Mouse (Mus musculus) myocyte (in vitro differentiated cells): Measurements from ENCODE around the gene Morn3. TPM values are rescaled to one million over a fixed set of nuclear protein-coding genes. Genes with fewer than 3 reads are reported as not detected.

Experiments used
- H3K27me3 ChIP-seq: one replicate; pipeline ENCODE4 v1.6.1; 2011; ENCODE audit not compliant: control insufficient read depth, insufficient read depth, insufficient read length
- H3K36me3 ChIP-seq: one replicate; pipeline ENCODE4 v1.6.1; 2011; ENCODE audit not compliant: control insufficient read depth, insufficient read depth
- H3K4me2 ChIP-seq: one replicate; pipeline ENCODE4 v1.6.1; 2011; ENCODE audit warnings: low read depth, control low read depth
- H3K4me3 ChIP-seq: one replicate; pipeline ENCODE4 v1.5.1; 2011; ENCODE audit warnings: mild to moderate bottlenecking, control low read depth, moderate library complexity
- H3K79me2 ChIP-seq: one replicate; pipeline ENCODE4 v1.6.1; 2011; ENCODE audit not compliant: control insufficient read depth, insufficient read depth
- H3ac ChIP-seq: one replicate; pipeline ENCODE4 v1.6.1; 2011; ENCODE audit not compliant: control insufficient read depth, insufficient read length
- CEBPB ChIP-seq: IDR thresholded peaks from 2 replicates; pipeline ENCODE4 v1.6.1; 2011; ENCODE audit warnings: mild to moderate bottlenecking, moderate library complexity; ENCODE audit not compliant: poor library complexity, insufficient read depth, severe bottlenecking
- E2F4 ChIP-seq: IDR thresholded peaks from one replicate; pipeline ENCODE4 v1.6.1; 2011; ENCODE audit warnings: mild to moderate bottlenecking, control low read depth, moderate library complexity; ENCODE audit not compliant: insufficient read depth
- MAX ChIP-seq: IDR thresholded peaks from one replicate; pipeline ENCODE4 v1.6.1; 2011; ENCODE audit warnings: low read depth, mild to moderate bottlenecking, control low read depth
- MYOD1 ChIP-seq, 3 experiments: IDR thresholded peaks; one replicate each; pipeline ENCODE4 v1.6.1; 2011; ENCODE audit warnings: control low read depth in 2 of 3, low read depth in 2 of 3, mild to moderate bottlenecking in 2 of 3, moderate library complexity in 1 of 3; ENCODE audit not compliant: insufficient read length in 2 of 3, control insufficient read depth in 1 of 3
- MYOG ChIP-seq, 3 experiments: IDR thresholded peaks; one replicate each; pipeline ENCODE4 v1.6.1; 2011; ENCODE audit warnings: control low read depth in 2 of 3, low read depth in 2 of 3, mild to moderate bottlenecking in 2 of 3; ENCODE audit not compliant: insufficient read length in 2 of 3, control insufficient read depth in 1 of 3, insufficient read depth in 1 of 3
- POLR2A ChIP-seq: IDR thresholded peaks from one replicate; pipeline ENCODE4 v1.6.1; 2011; ENCODE audit warnings: low read depth, mild to moderate bottlenecking, control low read depth, moderate library complexity; ENCODE audit not compliant: insufficient read length
- POLR2AphosphoS2 ChIP-seq: IDR thresholded peaks from one replicate; pipeline ENCODE4 v1.6.1; 2011; ENCODE audit warnings: low read depth, control low read depth; ENCODE audit not compliant: insufficient read length
- REST ChIP-seq: IDR thresholded peaks from one replicate; pipeline ENCODE4 v1.6.1; 2011; ENCODE audit warnings: mild to moderate bottlenecking, control low read depth, moderate library complexity; ENCODE audit not compliant: insufficient read depth, insufficient read length
- SRF ChIP-seq: IDR thresholded peaks from one replicate; pipeline ENCODE4 v1.6.1; 2011; ENCODE audit warnings: low read depth; ENCODE audit not compliant: control insufficient read depth, insufficient read length
- TCF12 ChIP-seq: IDR thresholded peaks from one replicate; pipeline ENCODE4 v1.6.1; 2011; ENCODE audit warnings: mild to moderate bottlenecking, control low read depth; ENCODE audit not compliant: poor library complexity, insufficient read depth, severe bottlenecking
- TCF3 ChIP-seq: IDR thresholded peaks from one replicate; pipeline ENCODE4 v1.6.1; 2011; ENCODE audit warnings: low read depth, control low read depth; ENCODE audit not compliant: insufficient read length
- USF1 ChIP-seq: IDR thresholded peaks from one replicate; pipeline ENCODE4 v1.6.1; 2011; ENCODE audit warnings: low read depth, mild to moderate bottlenecking, control low read depth, moderate library complexity
- polyA plus RNA-seq: library from polyadenylated mRNA; unstranded; fragments of >200 nt; fragmentation: generic; extraction: Trizol; gene quantifications from one replicate; pipeline ENCODE4 v1.2.1, GENCODE M21; 2012; ENCODE audit warnings: missing spikeins

Morn3 gene
- polyA plus RNA-seq, 1 experiment: not detected

DNA sequence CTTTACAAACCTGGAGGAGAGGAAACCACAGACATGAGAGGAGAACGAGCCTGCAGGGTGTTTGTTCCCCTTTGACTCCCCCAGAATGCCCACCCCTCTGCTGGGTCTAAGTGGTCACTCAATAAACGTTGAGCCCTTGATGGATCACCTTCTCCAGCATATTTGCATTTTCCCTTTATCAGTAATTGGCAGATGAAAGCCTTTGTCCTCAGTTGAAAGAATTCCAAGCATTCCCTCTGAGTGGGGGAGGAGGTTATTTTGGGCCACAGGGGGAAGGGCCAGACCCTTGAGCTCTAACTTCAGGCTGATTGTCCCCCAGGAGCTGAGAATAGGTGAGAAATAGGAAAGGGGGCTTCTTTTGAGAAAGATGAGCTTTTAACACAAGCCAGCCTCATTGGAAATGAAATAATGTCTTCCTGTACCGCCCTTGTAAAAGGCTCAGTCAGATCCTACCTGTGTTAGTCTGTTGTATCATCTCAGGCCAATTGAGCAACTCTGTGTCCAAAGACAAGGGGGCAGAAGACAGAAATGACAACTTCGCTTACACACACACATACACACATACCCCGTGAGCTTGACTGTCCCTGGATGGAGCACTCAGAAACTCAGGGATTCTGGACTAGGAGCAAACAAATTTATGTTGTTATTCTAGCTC, 55.3 kb downstream of the Morn3 start:
- peak overlapping the region; percentile 83 for H3K4me2 ChIP-seq
- H3ac ChIP-seq: no peak overlapping the region
- H3K27me3 ChIP-seq: no peaks in the 10 kb centered on the region
- no peak for TF ChIP-seq POLR2A
- TF ChIP-seq REST: no peak
- no peak for TF ChIP-seq CEBPB
- TF ChIP-seq POLR2AphosphoS2: no peak
- no peak for TF ChIP-seq TCF3
- TF ChIP-seq TCF12: no peak
- TF ChIP-seq USF1: no peak
- TF ChIP-seq SRF: no peak
- TF ChIP-seq MAX: no peak
- TF ChIP-seq MYOG (IDR thresholded peaks at IDR 0.05; ENCODE audit: control insufficient read depth in 1 of 3, insufficient read depth in 1 of 3, insufficient read length in 2 of 3, low read depth in 2 of 3): no peak
- TF ChIP-seq MYOD1 (IDR thresholded peaks at IDR 0.05; ENCODE audit: control insufficient read depth in 1 of 3, insufficient read length in 2 of 3, low read depth in 2 of 3): no peak
- H3K4me3 ChIP-seq: peak overlapping the region; percentile 67
- H3K79me2 ChIP-seq: no peaks in the 10 kb centered on the region
- no peaks in the 10 kb centered on the region for H3K36me3 ChIP-seq

GRCm38 (mm10) chr5:122990411-122991160, 56.2 kb downstream of the Morn3 start:
- Histone ChIP-seq H3K27me3 (no peaks in the 10 kb centered on the region), H3K4me3 (peak overlapping the region; percentile 67), H3K36me3 (no peaks in the 10 kb centered on the region), H3K4me2 (peak overlapping the region; percentile 83), H3ac (no peak overlapping the region), H3K79me2 (no peaks in the 10 kb centered on the region)
- TF ChIP-seq POLR2A (no peak), MYOG (IDR thresholded peaks at IDR 0.05; ENCODE audit: control insufficient read depth in 1 of 3, insufficient read depth in 1 of 3, insufficient read length in 2 of 3, low read depth in 2 of 3) (peak in 1 of 3 experiments; percentile 9)

DNA sequence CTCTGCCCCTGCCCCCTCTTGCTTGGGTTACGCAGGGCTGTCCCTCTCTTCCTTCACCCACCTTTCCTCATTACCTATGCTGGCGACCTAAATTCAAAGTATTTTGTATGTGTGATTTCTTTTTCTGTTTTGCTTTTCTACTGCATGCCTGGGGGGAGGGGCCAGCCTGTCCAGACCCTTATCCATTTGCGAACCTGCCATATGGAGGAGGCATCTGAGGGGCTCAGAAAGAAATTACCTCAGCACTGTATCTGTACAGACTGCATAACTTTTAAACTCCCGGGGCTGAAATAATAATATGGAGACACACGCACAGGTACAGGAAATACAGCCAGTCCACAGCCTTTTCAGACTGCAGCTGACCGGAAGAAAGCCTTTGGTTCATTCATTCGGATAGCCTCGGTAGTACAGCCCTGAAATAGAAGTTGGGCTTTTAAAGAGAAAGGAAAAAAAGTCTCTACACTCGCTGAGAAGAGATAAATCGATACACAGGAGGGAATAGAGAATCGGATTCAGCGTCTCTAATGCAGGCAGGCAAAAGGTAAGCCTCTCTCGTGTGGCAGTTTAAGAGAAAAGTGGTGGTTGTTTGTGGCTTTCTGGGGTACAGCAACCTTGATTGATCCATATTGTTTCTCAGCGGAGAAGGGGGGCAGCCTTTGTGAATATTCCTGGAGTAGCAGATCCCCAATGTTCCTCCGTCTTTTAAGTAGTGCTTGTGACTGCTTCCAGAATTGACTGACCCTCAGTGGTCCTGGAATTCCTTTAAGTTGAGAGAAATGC, 57.1 kb downstream of the Morn3 start, which contains the start of gene Kdm2b:
Gene Kdm2b, minus strand, starts transcription at position 273 of the 780 bp plus-strand sequence.
- H3K4me2 ChIP-seq: peak within 1 kb of the TSS; percentile 83
- no peaks in the 10 kb centered on the region for H3K36me3 ChIP-seq
- H3K4me3 ChIP-seq: peak within 1 kb of the TSS; percentile 67
- TF ChIP-seq TCF3 (no peak), POLR2A (no peak), TCF12 (no peak), E2F4 (no peak), REST (no peak), CEBPB (no peak), SRF (no peak)
- H3ac ChIP-seq: peak within 1 kb of the TSS; percentile 33
- no peaks in the 10 kb centered on the region for H3K79me2 ChIP-seq
- no peaks in the 10 kb centered on the region for H3K27me3 ChIP-seq

- peak overlapping the region; percentile 33 for H3ac ChIP-seq
- H3K4me3 ChIP-seq: peak overlapping the region; percentile 67
- TF ChIP-seq POLR2AphosphoS2 (peak; percentile 65), POLR2A (peak; percentile 78), SRF (no peak), USF1 (peak; percentile 30), MYOD1 (IDR thresholded peaks at IDR 0.05; ENCODE audit: control insufficient read depth in 1 of 3, insufficient read length in 2 of 3, low read depth in 2 of 3) (no peak), MAX (no peak), TCF3 (no peak), MYOG (IDR thresholded peaks at IDR 0.05; ENCODE audit: control insufficient read depth in 1 of 3, insufficient read depth in 1 of 3, insufficient read length in 2 of 3, low read depth in 2 of 3) (peak in 1 of 3 experiments; percentile 16), E2F4 (no peak), CEBPB (no peak), REST (no peak), TCF12 (no peak)
- H3K27me3 ChIP-seq: no peaks in the 10 kb centered on the region
- no peaks in the 10 kb centered on the region for H3K36me3 ChIP-seq
- H3K4me2 ChIP-seq: peak overlapping the region; percentile 83
- H3K79me2 ChIP-seq: no peaks in the 10 kb centered on the region
Measured at GRCm38 (mm10) chr5:122989001-122989525, 57.8 kb downstream of the Morn3 start.
